34 mouse cellular contexts compared by ENCODE assay signal in the genomic region with DNA sequence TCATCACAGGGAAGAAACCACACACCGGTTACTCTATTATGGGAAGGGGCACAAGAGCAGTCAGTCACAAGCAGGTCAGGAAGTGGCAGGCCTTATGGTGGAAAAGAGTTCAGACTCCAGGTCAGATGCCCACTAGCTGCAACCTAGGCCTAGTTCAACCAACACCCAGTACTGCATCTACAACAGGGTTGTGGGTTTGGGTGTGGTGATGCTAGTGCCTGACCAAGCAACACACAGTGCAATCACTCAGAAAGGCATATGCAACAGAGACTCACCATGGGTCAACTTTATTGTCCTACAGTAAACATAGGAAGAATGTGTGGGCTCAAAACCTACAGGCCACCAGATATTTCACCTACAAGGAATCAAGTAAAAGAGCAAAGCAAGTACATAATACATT.
"Had no signal": no experiment of that assay in that cellular context is flagged by ENCODE, and none has a peak within 500 bp of the region (broad histone marks: within the 10 kb centered on the region; RNA-seq: fewer than 3 reads in every experiment).

No protein-coding gene starts in this region.

- H3K4me1 ChIP-seq: hindbrain, embryonic 12.5 days; hindbrain, embryonic 13.5 days; intestine, embryonic 15.5 days had no signal

- H3K4me2 ChIP-seq: heart, embryonic 11.5 days; heart, embryonic 12.5 days; heart, embryonic 13.5 days; heart, embryonic 15.5 days; hindbrain, embryonic 12.5 days; hindbrain, embryonic 13.5 days; hindbrain, embryonic 14.5 days; hindbrain, embryonic 15.5 days; intestine, embryonic 15.5 days had no signal

- H3K4me3 ChIP-seq: heart, embryonic 10.5 days; heart, embryonic 12.5 days; heart, embryonic 13.5 days; heart, embryonic 15.5 days; hindbrain, embryonic 12.5 days; hindbrain, embryonic 13.5 days; hindbrain, embryonic 15.5 days; intestine, embryonic 15.5 days; layer of hippocampus, adult 2 months; left cerebral cortex, adult 2 months had no signal

- H3K9ac ChIP-seq: heart, embryonic 12.5 days; heart, embryonic 13.5 days; heart, embryonic 15.5 days; hindbrain, embryonic 12.5 days; hindbrain, embryonic 13.5 days; hindbrain, embryonic 14.5 days; hindbrain, embryonic 15.5 days; intestine, embryonic 15.5 days had no signal

- H3K36me3 ChIP-seq: heart, embryonic 10.5 days; heart, embryonic 12.5 days; heart, embryonic 13.5 days; heart, embryonic 15.5 days; hindbrain, embryonic 12.5 days; hindbrain, embryonic 13.5 days; hindbrain, embryonic 15.5 days; intestine, embryonic 15.5 days had no signal

- H3K9me3 ChIP-seq: heart, embryonic 10.5 days; heart, embryonic 12.5 days; heart, embryonic 13.5 days; heart, embryonic 15.5 days; hindbrain, embryonic 12.5 days; hindbrain, embryonic 13.5 days; hindbrain, embryonic 15.5 days; intestine, embryonic 15.5 days had no signal

- DNase-seq: heart, postnatal 10 days; heart, postnatal 14 days; heart, postnatal 36 days; heart, postnatal 4 days; kidney, adult 11 months; kidney, adult 18-20 months; kidney, adult 2 months; kidney, adult 8-10 months; kidney, adult 9 months; kidney, postnatal 10 days; kidney, postnatal 14 days; kidney, postnatal 25 days; kidney, postnatal 36 days; kidney, postnatal 4 days; layer of hippocampus, adult 9-11 months; layer of hippocampus, postnatal 36 days had no signal

- H3K27ac ChIP-seq: heart, embryonic 10.5 days; hindbrain, embryonic 12.5 days; hindbrain, embryonic 13.5 days; hindbrain, embryonic 14.5 days; hindbrain, embryonic 15.5 days; hindbrain, postnatal 0 days; intestine, embryonic 15.5 days; kidney, postnatal 0 days; layer of hippocampus, adult 2 months; left cerebral cortex, adult 2 months had no signal

- ATAC-seq: hindbrain, embryonic 16.5 days; hindbrain, postnatal 0 days; inflammation-experienced regulatory T-cells, adult 6 months; intestine, embryonic 15.5 days; intestine, embryonic 16.5 days; intestine, postnatal 0 days had no signal

- H3K27me3 ChIP-seq: heart, embryonic 12.5 days; heart, embryonic 13.5 days; heart, embryonic 15.5 days; hindbrain, embryonic 12.5 days; hindbrain, embryonic 13.5 days; hindbrain, embryonic 15.5 days; intestine, embryonic 15.5 days had no signal
